Mouse (Mus musculus): ENCODE measurements around the gene Nrxn2.

DNA sequence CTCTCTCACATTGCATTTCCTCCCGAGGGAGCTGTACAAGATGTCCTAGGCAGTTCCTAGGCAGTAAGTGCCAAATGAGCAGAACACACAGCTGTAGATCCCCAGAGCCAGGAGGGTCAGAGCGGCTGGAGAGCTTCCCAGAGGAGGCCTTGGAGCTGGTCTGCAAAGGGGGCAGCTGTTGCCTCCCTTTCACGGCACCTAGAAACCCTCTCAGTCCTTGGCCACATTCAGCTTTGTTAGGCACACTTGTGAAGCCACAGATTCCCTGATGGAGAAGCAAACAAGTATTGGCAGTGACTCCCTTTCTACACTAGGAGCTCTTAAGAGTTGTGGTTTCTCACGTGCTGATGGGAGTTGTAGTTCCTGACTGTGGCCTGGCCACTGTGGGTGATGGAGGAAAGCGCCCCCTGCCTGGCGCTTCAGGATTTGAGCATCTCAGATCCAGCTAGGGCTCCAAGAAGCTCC, 33.5 kb downstream of the Nrxn2 start:
- TF ChIP-seq CTCF (IDR thresholded peaks at IDR 0.05; ENCODE audit: extremely low read depth, insufficient read length, insufficient replicate concordance, low read depth, low read length) (peak; percentile 73), POLR2A (IDR thresholded peaks at IDR 0.05; ENCODE audit: low read depth, low read length) (no peak)

Data from small intestine, adult 2 months (tissue).